Mouse (Mus musculus) lung, postnatal 0 days (tissue): ENCODE results near the gene Hcn1.

ENCODE experiments used
- CTCF ChIP-seq: IDR thresholded peaks from 2 replicates; pipeline ENCODE4 v1.5.1; 2016; ENCODE audit warnings: antibody characterized with exemption, mild to moderate bottlenecking
- EP300 ChIP-seq: IDR thresholded peaks from 2 replicates; pipeline ENCODE4 v1.6.1; 2016; ENCODE audit warnings: antibody characterized with exemption, mild to moderate bottlenecking, control low read depth

GRCm38 (mm10) chr13:117877787-117878186 is 275.7 kb downstream of the Hcn1 start:
- TF ChIP-seq EP300 (no peak), CTCF (no peak)
